Mouse (Mus musculus) spleen, adult 2 months (tissue): ENCODE measurements around the gene Fez2.

ENCODE experiments used
- CTCF ChIP-seq: fragments of 200-500 bp; IDR thresholded peaks from 2 replicates; pipeline ENCODE4 v1.5.1; 2011; ENCODE audit warnings: mild to moderate bottlenecking, inconsistent platforms; ENCODE audit not compliant: insufficient read depth, insufficient read length, insufficient replicate concordance; ENCODE audit errors: extremely low read depth
- POLR2A ChIP-seq: fragments of 200-500 bp; IDR thresholded peaks from 2 replicates; pipeline ENCODE4 v1.6.1; 2011; ENCODE audit warnings: low read depth, low read length, inconsistent platforms

GRCm38 (mm10) chr17:78429051-78429450 is 11.1 kb upstream of the Fez2 start:
- no peak for TF ChIP-seq CTCF
- TF ChIP-seq POLR2A, result no peak
